9 mouse cellular contexts compared by ENCODE assay signal in the genomic region with DNA sequence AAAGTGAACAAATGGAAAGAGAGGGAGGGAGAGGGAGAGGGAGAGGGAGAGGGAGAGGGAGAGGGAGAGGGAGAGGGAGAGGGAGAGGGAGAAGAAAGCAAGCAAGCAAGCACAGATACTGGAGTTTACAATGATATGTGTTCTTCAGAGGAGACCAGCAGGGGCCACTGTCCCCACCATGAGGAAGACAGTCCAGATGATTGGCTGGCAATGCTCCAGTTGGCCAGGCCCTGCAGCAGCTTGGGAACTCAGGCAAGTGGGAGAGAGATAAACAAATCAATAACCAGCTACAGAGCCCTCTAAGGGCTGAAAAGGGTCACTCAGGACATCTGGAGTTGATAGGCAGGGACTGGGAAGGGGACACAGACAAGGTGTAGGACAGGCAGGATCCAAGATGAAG.
DNase-seq lines count a peak whose midpoint lies in the region; ATAC-seq and TF ChIP-seq lines count a peak whose summit lies in the region.
"Had no signal": no experiment of that assay in that cellular context is flagged by ENCODE, and none has a peak within 500 bp of the region (broad histone marks: within the 10 kb centered on the region; RNA-seq: fewer than 3 reads in every experiment).

No protein-coding gene starts in this region.

- 0 out of 2 replicates have a peak, but pooled peaks have one; percentile 16 for ATAC-seq in lung, postnatal 0 days
- ATAC-seq: Patski had no signal

- no peak overlapping the region for H3K4me2 ChIP-seq in lung, postnatal 0 days (replicated peaks; ENCODE audit: low read depth, low read length)

- no peak for TF ChIP-seq EP300 in lung, postnatal 0 days (IDR thresholded peaks at IDR 0.05)

- no peaks in the 10 kb centered on the region for H3K4me1 ChIP-seq in kidney, adult 2 months (ENCODE audit: control insufficient read depth, insufficient read depth, low read length)
- H3K4me1 ChIP-seq in lung, postnatal 0 days (ENCODE audit: insufficient read depth, low read depth, low read length): no peaks in the 10 kb centered on the region

- no peak for TF ChIP-seq CTCF in kidney, adult 2 months (conservative IDR thresholded peaks at IDR 0.05; ENCODE audit: insufficient read depth, insufficient read length, low read depth, low read length)
- TF ChIP-seq CTCF in lung, postnatal 0 days (IDR thresholded peaks at IDR 0.05): peak; percentile 60

- H3K4me3 ChIP-seq in kidney, adult 2 months (ENCODE audit: insufficient read depth, low read depth, low read length): no peak overlapping the region
- H3K4me3 ChIP-seq in lung, postnatal 0 days (ENCODE audit: low read depth, low read length): no peak overlapping the region

- no peak for TF ChIP-seq POLR2A in kidney, adult 2 months (IDR thresholded peaks at IDR 0.05; ENCODE audit: low read depth, low read length)

- no peak overlapping the region for H3K27ac ChIP-seq in kidney, adult 2 months (ENCODE audit: insufficient read depth, low read depth, low read length)
- no peak overlapping the region for H3K27ac ChIP-seq in lung, postnatal 0 days (ENCODE audit: low read length)

- H3K9me3 ChIP-seq in lung, postnatal 0 days (ENCODE audit: low read length): no peaks in the 10 kb centered on the region

- no peaks in the 10 kb centered on the region for H3K27me3 ChIP-seq in kidney, adult 2 months (replicated peaks; ENCODE audit: control insufficient read depth, insufficient read depth, low read length)
- no peaks in the 10 kb centered on the region for H3K27me3 ChIP-seq in lung, postnatal 0 days (replicated peaks; ENCODE audit: insufficient read depth, low read length)
- H3K27me3 ChIP-seq: Patski had no signal

- H3K36me3 ChIP-seq in kidney, adult 2 months (ENCODE audit: control insufficient read depth, insufficient read depth, low read length): no peaks in the 10 kb centered on the region
- no peaks in the 10 kb centered on the region for H3K36me3 ChIP-seq in lung, postnatal 0 days (ENCODE audit: insufficient read depth, low read length)

- H3K9ac ChIP-seq in lung, postnatal 0 days (replicated peaks; ENCODE audit: low read depth): no peak overlapping the region

- DNase-seq in adrenal gland, postnatal 10 days: peak; percentile 53
- no peak for DNase-seq in adrenal gland, adult 2 months
- DNase-seq in kidney, postnatal 10 days: peak; percentile 67
- no peak for DNase-seq in kidney, adult 2 months
- DNase-seq in brain, adult 2 months (ENCODE audit: low read depth, low spot score): peak; percentile 81
- peak; percentile 79 for DNase-seq in lung, postnatal 0 days (ENCODE audit: low spot score)
- no peak for DNase-seq in frontal cortex, postnatal 36 days (ENCODE audit: low spot score in 2 of 2)
- no peak for DNase-seq in kidney, adult 18-20 months

Comparison
In these comparisons a context has a peak if more than half of its experiments do, and no peak if none do; other contexts are left out.
1. DNase-seq: peak in adrenal gland, postnatal 10 days (single experiment), kidney, postnatal 10 days (single experiment), brain, adult 2 months (single experiment) and lung, postnatal 0 days (single experiment); none in adrenal gland, adult 2 months (single experiment), kidney, adult 2 months (single experiment), frontal cortex, postnatal 36 days (0 of 2) and kidney, adult 18-20 months (single experiment).